In the genomic region with DNA sequence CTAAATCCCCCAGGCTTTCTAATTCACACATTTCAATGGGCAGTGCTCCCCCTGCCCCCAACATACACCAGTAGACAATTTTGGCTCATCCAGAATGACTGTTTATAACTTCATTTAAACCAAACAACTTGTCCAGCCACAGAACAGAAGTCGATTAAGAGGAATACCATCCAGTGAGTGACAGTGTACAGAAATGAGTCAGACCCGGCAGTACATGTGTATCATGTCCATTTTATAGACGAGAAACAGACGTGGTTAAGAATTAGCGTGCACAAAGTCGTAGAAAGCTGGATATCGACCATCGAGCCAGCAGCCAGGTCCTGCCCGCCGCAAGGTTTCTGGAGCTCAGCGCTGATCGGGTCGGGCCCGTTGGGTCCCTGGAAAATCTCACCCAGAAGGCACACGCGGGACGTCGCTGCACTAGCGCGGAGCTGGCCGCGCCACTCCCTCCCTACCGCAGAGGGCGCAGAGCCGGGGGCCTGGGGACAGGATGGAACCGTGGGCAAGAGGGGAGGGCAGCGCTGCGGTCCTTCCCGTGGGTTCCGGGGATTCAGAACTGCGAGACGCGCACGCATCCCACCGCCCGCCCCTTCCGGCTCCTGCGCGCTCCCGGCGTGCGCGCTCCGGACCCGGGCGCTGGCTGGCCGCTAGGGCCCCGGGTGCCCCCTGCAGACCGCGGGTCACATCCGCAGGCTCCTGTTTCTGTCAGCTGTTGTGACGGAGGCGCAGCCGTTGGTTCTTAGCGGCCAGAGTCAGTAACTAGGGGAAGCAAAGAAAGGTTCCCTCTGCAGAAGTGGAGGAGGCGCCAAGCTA, we compare ENCODE assay signal across 8 mouse cellular contexts. TPM values are rescaled to one million over a fixed set of nuclear protein-coding genes. Genes with fewer than 3 reads are reported as not detected.
A peak's percentile ranks its signal among the peaks of the same experiment; 100 is the strongest.
DNase-seq lines count a peak whose midpoint lies in the region; ATAC-seq lines count a peak whose summit lies in the region.

A gene (minus strand): TSS at position 552 of the 813 bp plus-strand sequence.

- peak within 1 kb of the TSS; percentile 96 for H3K27ac ChIP-seq in heart, embryonic 13.5 days (replicated peaks)
- H3K27ac ChIP-seq in liver, embryonic 12.5 days: peak within 1 kb of the TSS; percentile 95
- peak within 1 kb of the TSS; percentile 91 for H3K27ac ChIP-seq in stomach, embryonic 15.5 days

- H3K27me3 ChIP-seq in heart, embryonic 13.5 days (replicated peaks): no peaks in the 10 kb centered on the region
- H3K27me3 ChIP-seq in liver, embryonic 12.5 days (replicated peaks): no peaks in the 10 kb centered on the region
- H3K27me3 ChIP-seq in stomach, embryonic 15.5 days (replicated peaks): no peaks in the 10 kb centered on the region

- H3K9me3 ChIP-seq in heart, embryonic 13.5 days: no peaks in the 10 kb centered on the region
- H3K9me3 ChIP-seq in liver, embryonic 12.5 days (replicated peaks): no peaks in the 10 kb centered on the region
- H3K9me3 ChIP-seq in stomach, embryonic 15.5 days: no peaks in the 10 kb centered on the region

- peaks cover 43% of the 10 kb centered on the region for H3K36me3 ChIP-seq in heart, embryonic 13.5 days
- peaks cover 56% of the 10 kb centered on the region for H3K36me3 ChIP-seq in liver, embryonic 12.5 days
- 0 out of 2 replicates have a peak, but pooled peaks cover 6% of the 10 kb centered on the region for H3K36me3 ChIP-seq in stomach, embryonic 15.5 days

- peak within 1 kb of the TSS; percentile 78 for H3K4me3 ChIP-seq in heart, embryonic 13.5 days
- peak within 1 kb of the TSS; percentile 84 for H3K4me3 ChIP-seq in liver, embryonic 12.5 days
- peak within 1 kb of the TSS; percentile 68 for H3K4me3 ChIP-seq in stomach, embryonic 15.5 days (replicated peaks)

- peak; percentile 60 for ATAC-seq in erythroid progenitor cell, adult 5-6 weeks (replicated peaks; ENCODE audit: low FRiP score, poor library complexity, severe bottlenecking)
- peak; percentile 84 for ATAC-seq in heart, embryonic 13.5 days (ENCODE audit: extremely low read depth, insufficient number of reproducible peaks, low FRiP score, low TSS enrichment)
- peak; percentile 77 for ATAC-seq in liver, embryonic 12.5 days
- ATAC-seq in stomach, embryonic 15.5 days (ENCODE audit: insufficient read depth, low FRiP score, low read depth): peak; percentile 92

- WGBS in heart, embryonic 13.5 days: under 1% methylated on average over 53 of the region's 56 CpGs
- under 1% methylated on average over 56 of the region's 56 CpGs for WGBS in liver, embryonic 12.5 days (ENCODE audit: insufficient replicate concordance)
- WGBS in stomach, embryonic 15.5 days: under 1% methylated on average over 56 of the region's 56 CpGs

- H3K4me2 ChIP-seq in heart, embryonic 13.5 days: peak within 1 kb of the TSS; percentile 77
- peak within 1 kb of the TSS; percentile 88 for H3K4me2 ChIP-seq in liver, embryonic 12.5 days
- H3K4me2 ChIP-seq in stomach, embryonic 15.5 days: peak within 1 kb of the TSS; percentile 57

- H3K4me1 ChIP-seq in heart, embryonic 13.5 days: peaks cover 47% of the 10 kb centered on the region
- H3K4me1 ChIP-seq in liver, embryonic 12.5 days: peaks cover 62% of the 10 kb centered on the region
- peaks cover 19% of the 10 kb centered on the region for H3K4me1 ChIP-seq in stomach, embryonic 15.5 days

- peak; percentile 96 for DNase-seq in CD4-positive helper T cell, adult 2 months (ENCODE audit: low read depth, low spot score)
- peak; percentile 74 for DNase-seq in brain, embryonic 18.5 days (ENCODE audit: low read depth, low spot score)
- DNase-seq in kidney, postnatal 10 days: peak; percentile 97
- peak; percentile 89 to 92 for DNase-seq in natural killer cell, adult 2 months (ENCODE audit: low spot score in 2 of 2)

- H3K9ac ChIP-seq in heart, embryonic 13.5 days: peak within 1 kb of the TSS; percentile 94
- H3K9ac ChIP-seq in liver, embryonic 12.5 days: peak within 1 kb of the TSS; percentile 93
- peak within 1 kb of the TSS; percentile 76 for H3K9ac ChIP-seq in stomach, embryonic 15.5 days

RNA-seq across cellular contexts. Expression of the gene that starts here (rescaled TPM):
- 6.7 and 10.5 TPM in 2 replicates for total RNA-seq in erythroid progenitor cell, adult 5-6 weeks (2015; ENCODE audit: low replicate concordance)
- total RNA-seq in erythroid progenitor cell, adult 5-6 weeks (2017; ENCODE audit: low replicate concordance): 6.7 and 9.4 TPM in 2 replicates
- polyA plus RNA-seq in heart, embryonic 13.5 days (2015; fragmentation: Nextera tagmentation; extraction: Ambion mirVana): 8.6 and 9.2 TPM in 2 replicates
- 16.0 and 16.5 TPM in 2 replicates for polyA plus RNA-seq in liver, embryonic 12.5 days (2016; fragmentation: Nextera tagmentation; extraction: Ambion mirVana)
- 12.5 and 12.6 TPM in 2 replicates for polyA plus RNA-seq in stomach, embryonic 15.5 days (2015; fragmentation: Nextera tagmentation; extraction: Ambion mirVana)

Comparison
In these comparisons a context has a peak if more than half of its experiments do, and no peak if none do; other contexts are left out.
1. Peak in every context shown above with its lines: DNase-seq, ATAC-seq, H3K4me3 ChIP-seq and H3K27ac ChIP-seq.